ENCODE assay signal across 7 mouse cellular contexts in genomic region chr8:84732545-84732944, GRCm38 (mm10). TPM values are rescaled to one million over a fixed set of nuclear protein-coding genes. Genes with fewer than 3 reads are reported as not detected.
DNase-seq lines count a peak whose midpoint lies in the region; ATAC-seq and TF ChIP-seq lines count a peak whose summit lies in the region.

No protein-coding gene starts in this region.

- 64% methylated on average over 5 of the region's 5 CpGs for WGBS in embryonic facial prominence, embryonic 13.5 days
- WGBS in forebrain, postnatal 0 days, result 37% methylated on average over 5 of the region's 5 CpGs
- WGBS in liver, embryonic 14.5 days (ENCODE audit: insufficient replicate concordance), result 74% methylated on average over 5 of the region's 5 CpGs

- intact Hi-C loops in left cerebral cortex, adult 2 months (cut with DNase I), result no loop called here
- intact Hi-C loops in left cerebral cortex, postnatal 4 days (cut with DNase I), result no loop called here

- peaks cover 11% of the 10 kb centered on the region; the same call in 1 of the 2 replicates for H3K36me3 ChIP-seq in embryonic facial prominence, embryonic 13.5 days
- H3K36me3 ChIP-seq in forebrain, postnatal 0 days (ENCODE audit: insufficient read depth), result peaks cover 3% of the 10 kb centered on the region; the same call in 1 of the 2 replicates
- H3K36me3 ChIP-seq in liver, embryonic 14.5 days (replicated peaks; ENCODE audit: control insufficient read depth, insufficient read depth, low read depth), result no peaks in the 10 kb centered on the region

- no peak overlapping the region for H3K4me3 ChIP-seq in left cerebral cortex, adult 2 months
- no peak overlapping the region for H3K4me3 ChIP-seq in embryonic facial prominence, embryonic 13.5 days
- no peak overlapping the region for H3K4me3 ChIP-seq in forebrain, postnatal 0 days (ENCODE audit: low read depth, low read length)
- H3K4me3 ChIP-seq in liver, embryonic 14.5 days (ENCODE audit: insufficient read depth in 1 of 2, low read depth in 2 of 2, low read length in 2 of 2), result no peak overlapping the region

- H3K4me1 ChIP-seq in embryonic facial prominence, embryonic 13.5 days, result peaks cover 76% of the 10 kb centered on the region
- peaks cover 29% of the 10 kb centered on the region for H3K4me1 ChIP-seq in forebrain, postnatal 0 days (ENCODE audit: insufficient read depth)
- peaks cover 40 to 49% of the 10 kb centered on the region in 2 experiments for H3K4me1 ChIP-seq in liver, embryonic 14.5 days (replicated peaks; ENCODE audit: control insufficient read depth in 2 of 2, insufficient read depth in 2 of 2, low read length in 1 of 2)

- no peak for ATAC-seq in embryonic facial prominence, embryonic 13.5 days (ENCODE audit: insufficient number of reproducible peaks, insufficient read depth, low FRiP score, low TSS enrichment, low read depth)
- ATAC-seq in forebrain, postnatal 0 days, result no peak
- no peak for ATAC-seq in liver, embryonic 14.5 days (ENCODE audit: insufficient read depth)

- no peak overlapping the region for H3K4me2 ChIP-seq in embryonic facial prominence, embryonic 13.5 days
- H3K4me2 ChIP-seq in forebrain, postnatal 0 days (ENCODE audit: low read depth), result no peak overlapping the region
- H3K4me2 ChIP-seq in liver, embryonic 14.5 days (ENCODE audit: low read depth), result no peak overlapping the region

- peaks cover 14% of the 10 kb centered on the region for H3K27me3 ChIP-seq in embryonic facial prominence, embryonic 13.5 days
- H3K27me3 ChIP-seq in forebrain, postnatal 0 days (ENCODE audit: insufficient read depth, low read length), result no peaks in the 10 kb centered on the region
- H3K27me3 ChIP-seq in liver, embryonic 14.5 days (ENCODE audit: control insufficient read depth, insufficient read depth, low read length), result no peaks in the 10 kb centered on the region

- H3K27ac ChIP-seq in left cerebral cortex, adult 2 months, result peak overlapping the region; percentile 66
- H3K27ac ChIP-seq in embryonic facial prominence, embryonic 13.5 days, result peak overlapping the region; percentile 22
- peak overlapping the region; percentile 47 for H3K27ac ChIP-seq in forebrain, postnatal 0 days (ENCODE audit: low read depth, low read length)
- peak overlapping the region; percentile 98 for H3K27ac ChIP-seq in liver, embryonic 14.5 days

- TF ChIP-seq EP300 in liver, embryonic 14.5 days (IDR thresholded peaks at IDR 0.05; ENCODE audit: low read depth), result no peak

- H3K9ac ChIP-seq in embryonic facial prominence, embryonic 13.5 days, result 0 out of 2 replicates have a peak overlapping the region, but pooled peaks have one; percentile 46
- 0 out of 2 replicates have a peak overlapping the region, but pooled peaks have one; percentile 0 for H3K9ac ChIP-seq in forebrain, postnatal 0 days
- H3K9ac ChIP-seq in liver, embryonic 14.5 days (replicated peaks), result no peak overlapping the region

- H3K9me3 ChIP-seq in embryonic facial prominence, embryonic 13.5 days, result no peaks in the 10 kb centered on the region
- H3K9me3 ChIP-seq in forebrain, postnatal 0 days (ENCODE audit: low read length), result no peaks in the 10 kb centered on the region
- no peaks in the 10 kb centered on the region for H3K9me3 ChIP-seq in liver, embryonic 14.5 days (ENCODE audit: control insufficient read depth, low read length)

- TF ChIP-seq CTCF in left cerebral cortex, adult 2 months (IDR thresholded peaks at IDR 0.05), result no peak
- TF ChIP-seq CTCF in forebrain, postnatal 0 days (IDR thresholded peaks at IDR 0.05; ENCODE audit: low read depth), result no peak
- TF ChIP-seq CTCF in liver, embryonic 14.5 days (IDR thresholded peaks at IDR 0.05; ENCODE audit: low read depth), result no peak

- no peak for DNase-seq in left cerebral cortex, adult 2 months (ENCODE audit: extremely low spot score in 1 of 2, low spot score in 2 of 2)
- DNase-seq in left cerebral cortex, postnatal 4 days, result no peak
- DNase-seq in forebrain, postnatal 0 days, result peak; percentile 42
- DNase-seq in liver, embryonic 14.5 days (ENCODE audit: low read depth in 3 of 3, low spot score in 3 of 3), result no peak
- no peak for DNase-seq in embryo, embryonic 9.5 days (ENCODE audit: extremely low spot score)
- DNase-seq in lung, postnatal 36 days, result no peak

RNA-seq across cellular contexts. Expression of gene G430095P16Rik, which starts 9.7 kb away (rescaled TPM):
- not detected for total RNA-seq in left cerebral cortex, adult 2 months (2021)
- not detected for total RNA-seq in left cerebral cortex, postnatal 4 days (2021)
- 6.1 and 6.2 TPM in 2 replicates for polyA plus RNA-seq in embryonic facial prominence, embryonic 13.5 days (2015; fragmentation: Nextera tagmentation; extraction: Ambion mirVana)
- not detected in 2 replicates for total RNA-seq in forebrain, postnatal 0 days (2014; rRNA removed)
- 0.56 and 1.0 TPM in 2 replicates for polyA plus RNA-seq in forebrain, postnatal 0 days (2015; fragmentation: Nextera tagmentation; extraction: Ambion mirVana)
- 10.9 and 11.9 TPM in 2 replicates for polyA plus RNA-seq in liver, embryonic 14.5 days (2012; rRNA removed)
- polyA plus RNA-seq in liver, embryonic 14.5 days (2014; fragmentation: Nextera tagmentation; extraction: Ambion mirVana), result 8.3 and 10.3 TPM in 2 replicates

RNA-seq across cellular contexts. Expression of gene Lyl1, which starts 31.3 kb away (rescaled TPM):
- 1 to 10 TPM; 1.6 to 2.6 TPM for total RNA-seq in left cerebral cortex, adult 2 months (2021)
- 1 to 10 TPM; 3.0 to 3.3 TPM for total RNA-seq in left cerebral cortex, postnatal 4 days (2021)
- 4.8 and 4.9 TPM in 2 replicates for polyA plus RNA-seq in embryonic facial prominence, embryonic 13.5 days (2015; fragmentation: Nextera tagmentation; extraction: Ambion mirVana)
- total RNA-seq in forebrain, postnatal 0 days (2014; rRNA removed), result 2.2 and 2.7 TPM in 2 replicates
- 2.4 and 2.5 TPM in 2 replicates for polyA plus RNA-seq in forebrain, postnatal 0 days (2015; fragmentation: Nextera tagmentation; extraction: Ambion mirVana)
- 45.4 and 46.2 TPM in 2 replicates for polyA plus RNA-seq in liver, embryonic 14.5 days (2012; rRNA removed)
- 55.6 and 57.7 TPM in 2 replicates for polyA plus RNA-seq in liver, embryonic 14.5 days (2014; fragmentation: Nextera tagmentation; extraction: Ambion mirVana)

RNA-seq across cellular contexts. Expression of gene Nacc1, which starts 44.9 kb away (rescaled TPM):
- total RNA-seq in left cerebral cortex, adult 2 months (2021), result 10 to 100 TPM; 95.5 to 96.8 TPM
- 10 to 100 TPM; 68.4 to 72.1 TPM for total RNA-seq in left cerebral cortex, postnatal 4 days (2021)
- 16.3 and 16.6 TPM in 2 replicates for polyA plus RNA-seq in embryonic facial prominence, embryonic 13.5 days (2015; fragmentation: Nextera tagmentation; extraction: Ambion mirVana)
- 65.9 and 78.2 TPM in 2 replicates for total RNA-seq in forebrain, postnatal 0 days (2014; rRNA removed)
- 14.6 and 14.7 TPM in 2 replicates for polyA plus RNA-seq in forebrain, postnatal 0 days (2015; fragmentation: Nextera tagmentation; extraction: Ambion mirVana)
- 19.0 and 21.2 TPM in 2 replicates for polyA plus RNA-seq in liver, embryonic 14.5 days (2012; rRNA removed)
- polyA plus RNA-seq in liver, embryonic 14.5 days (2014; fragmentation: Nextera tagmentation; extraction: Ambion mirVana), result 6.3 and 7.6 TPM in 2 replicates

RNA-seq across cellular contexts. Expression of gene Trmt1, which starts 46.4 kb away (rescaled TPM):
- 100 to 1,000 TPM; 108 to 115 TPM for total RNA-seq in left cerebral cortex, adult 2 months (2021)
- total RNA-seq in left cerebral cortex, postnatal 4 days (2021), result 100 to 1,000 TPM; 110 to 112 TPM
- polyA plus RNA-seq in embryonic facial prominence, embryonic 13.5 days (2015; fragmentation: Nextera tagmentation; extraction: Ambion mirVana), result 71.3 and 78.6 TPM in 2 replicates
- total RNA-seq in forebrain, postnatal 0 days (2014; rRNA removed), result 89.5 and 94.8 TPM in 2 replicates
- 59.8 and 67.5 TPM in 2 replicates for polyA plus RNA-seq in forebrain, postnatal 0 days (2015; fragmentation: Nextera tagmentation; extraction: Ambion mirVana)
- 37.5 and 37.6 TPM in 2 replicates for polyA plus RNA-seq in liver, embryonic 14.5 days (2012; rRNA removed)
- polyA plus RNA-seq in liver, embryonic 14.5 days (2014; fragmentation: Nextera tagmentation; extraction: Ambion mirVana), result 27.4 and 34.1 TPM in 2 replicates

Comparison
In these comparisons a context has a peak if more than half of its experiments do, and no peak if none do; other contexts are left out.
1. H3K27ac ChIP-seq: peak in every context shown above with its lines; median percentile 98 in liver, embryonic 14.5 days; 66 in left cerebral cortex, adult 2 months; 47 in forebrain, postnatal 0 days; 22 in embryonic facial prominence, embryonic 13.5 days.